Mouse (Mus musculus) inflammation-experienced regulatory T-cells, adult 6 months (primary cell): Measurements from ENCODE around the gene Hist1h2bq. TPM values are rescaled to one million over a fixed set of nuclear protein-coding genes. Genes with fewer than 3 reads are reported as not detected.
"Not testable (repeated sequence)": the region's sequence is repeated elsewhere in the genome, so short reads cannot be mapped to it uniquely, and the experiment has no call there.

Experiments used
- ATAC-seq: one replicate; pipeline ENCODE4 v1.8.0; 2017
- polyA plus RNA-seq, 3 experiments: library from polyadenylated mRNA; unstranded; fragments of 100-300 nt; shearing (Covaris generic); gene quantifications; one replicate each; pipeline ENCODE4 v1.2.1; 2017

Gene Hist1h2bq
- polyA plus RNA-seq: 10 to 100 TPM in 1 of 3 experiments, 1 to 10 TPM in 1, not detected in 1; 6.1 to 12.5 TPM

DNA sequence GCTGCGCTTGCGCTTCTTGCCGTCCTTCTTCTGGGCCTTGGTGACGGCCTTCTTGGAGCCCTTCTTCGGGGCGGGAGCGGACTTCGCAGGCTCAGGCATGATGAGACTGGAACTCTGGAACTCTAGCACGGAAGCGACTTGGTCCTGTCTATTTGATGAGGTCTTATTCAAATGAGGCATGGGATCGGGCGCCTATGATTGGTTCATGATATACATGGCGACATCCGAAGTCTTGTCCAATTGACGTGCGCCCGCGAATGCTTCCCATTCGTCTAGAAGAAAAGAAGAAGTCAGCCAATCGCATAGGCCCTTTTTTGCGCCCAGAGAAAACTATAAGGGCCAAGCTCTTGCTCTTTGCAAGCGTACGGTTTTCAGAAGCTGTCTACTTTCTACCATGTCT lies at the start of gene Hist1h2bq, which contains the start of gene Hist1h2ao:
Gene Hist1h2bq, minus strand, starts transcription at position 125 of the 400 bp plus-strand sequence.
Gene Hist1h2ao, plus strand, starts transcription at position 393 of the 400 bp plus-strand sequence.
- peak; percentile 91 for ATAC-seq

DNA sequence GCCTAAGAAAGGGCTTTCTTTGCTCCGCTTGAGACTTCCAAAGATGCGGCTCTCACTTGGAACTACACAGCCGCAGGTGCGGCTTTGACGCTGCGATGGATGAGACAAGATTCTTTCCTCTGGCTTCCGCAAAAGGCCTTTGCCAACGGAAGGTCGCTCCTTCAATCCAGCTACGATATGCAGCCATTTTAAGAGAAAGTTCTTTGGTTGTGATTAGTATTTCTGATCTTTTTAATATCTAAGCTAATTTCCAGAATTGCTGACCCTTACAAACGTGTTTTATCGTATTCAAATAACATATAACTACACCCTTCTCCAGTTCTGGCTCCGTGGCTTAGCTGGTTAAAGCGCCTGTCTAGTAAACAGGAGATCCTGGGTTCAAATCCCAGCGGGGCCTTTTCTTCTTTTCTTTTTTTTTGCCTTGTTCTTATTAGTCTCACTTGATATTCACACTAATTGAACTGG lies 45.7 kb upstream of the Hist1h2bq start:
- no peak for ATAC-seq

- ATAC-seq: no peak
Observed at GRCm38 (mm10) chr13:21855146-21855545, 45.1 kb upstream of the Hist1h2bq start.

DNA sequence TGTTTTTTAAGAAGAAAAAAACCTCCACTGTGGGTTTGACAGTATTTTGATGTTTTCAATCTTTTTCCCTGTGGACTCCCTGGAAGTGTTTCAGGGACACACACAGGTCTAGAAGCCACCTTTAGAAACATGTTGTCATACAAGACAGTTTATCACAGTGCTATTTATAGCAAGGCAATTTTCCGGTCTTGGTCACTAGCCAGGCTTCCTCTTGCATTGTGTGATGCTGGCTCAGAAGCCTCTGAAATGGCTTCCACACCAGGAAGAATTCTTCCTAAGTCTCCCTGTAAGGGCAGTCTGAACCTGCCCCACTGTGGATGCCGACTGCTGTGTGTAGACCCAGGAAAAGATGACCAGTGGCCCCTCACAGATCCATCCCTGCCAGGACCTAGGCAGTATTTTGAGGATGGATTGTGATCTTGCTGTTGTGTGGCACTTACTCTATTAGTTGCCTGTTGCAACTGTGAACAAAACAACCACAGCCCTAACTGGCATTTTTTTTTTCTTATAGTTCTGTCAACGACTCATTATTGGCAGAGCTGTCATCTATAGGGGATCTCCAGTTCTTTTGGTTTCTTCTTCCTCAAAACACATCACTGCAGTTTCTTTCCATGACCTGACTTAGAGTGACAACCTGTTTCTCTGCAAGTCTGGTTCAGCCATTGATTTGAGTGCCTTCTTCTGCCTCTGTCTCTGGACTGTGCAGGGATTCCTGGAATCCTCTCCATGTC lies 42.4 kb upstream of the Hist1h2bq start:
- no peak for ATAC-seq

GRCm38 (mm10) chr13:21850696-21851095 lies 40.7 kb upstream of the Hist1h2bq start:
- not testable (repeated sequence) for ATAC-seq

DNA sequence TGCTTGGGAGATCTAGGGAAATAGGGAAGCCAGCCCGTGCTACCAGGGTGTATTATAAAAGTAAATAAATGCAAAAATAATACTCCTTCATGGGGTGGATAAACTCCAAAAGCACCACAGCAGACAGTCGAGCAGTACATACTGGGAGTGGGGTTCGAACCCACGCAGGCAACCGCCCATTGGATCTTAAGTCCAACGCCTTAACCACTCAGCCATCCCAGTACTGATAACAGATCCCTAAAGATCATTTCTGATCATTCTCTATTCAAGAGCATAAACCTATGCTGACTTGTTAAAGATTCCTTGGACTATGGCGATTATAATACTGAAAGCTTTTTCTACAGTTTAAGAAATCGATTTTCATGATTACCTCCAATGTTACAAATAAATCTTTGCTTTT lies 37.9 kb upstream of the Hist1h2bq start:
- ATAC-seq: no peak

GRCm38 (mm10) chr13:21846356-21846755 lies 36.4 kb upstream of the Hist1h2bq start:
- peak; percentile 48 for ATAC-seq

GRCm38 (mm10) chr13:21840508-21840907 lies 30.5 kb upstream of the Hist1h2bq start:
- ATAC-seq: peak; percentile 81

GRCm38 (mm10) chr13:21833461-21833860 lies 23.5 kb upstream of the Hist1h2bq start, which contains the start of the genes Hist1h2ap and Hist1h2br:
Gene Hist1h2ap, minus strand, starts transcription at chr13:21833507.
Gene Hist1h2br, plus strand, starts transcription at chr13:21833743.
- peak; percentile 87 for ATAC-seq

GRCm38 (mm10) chr13:21831418-21832394 lies 21.7 kb upstream of the Hist1h2bq start, which contains the start of gene Hist1h4n:
Gene Hist1h4n, minus strand, starts transcription at chr13:21832196.
- peak; percentile 56 for ATAC-seq

GRCm38 (mm10) chr13:21830344-21830743 lies 20.3 kb upstream of the Hist1h2bq start:
- ATAC-seq: no peak

DNA sequence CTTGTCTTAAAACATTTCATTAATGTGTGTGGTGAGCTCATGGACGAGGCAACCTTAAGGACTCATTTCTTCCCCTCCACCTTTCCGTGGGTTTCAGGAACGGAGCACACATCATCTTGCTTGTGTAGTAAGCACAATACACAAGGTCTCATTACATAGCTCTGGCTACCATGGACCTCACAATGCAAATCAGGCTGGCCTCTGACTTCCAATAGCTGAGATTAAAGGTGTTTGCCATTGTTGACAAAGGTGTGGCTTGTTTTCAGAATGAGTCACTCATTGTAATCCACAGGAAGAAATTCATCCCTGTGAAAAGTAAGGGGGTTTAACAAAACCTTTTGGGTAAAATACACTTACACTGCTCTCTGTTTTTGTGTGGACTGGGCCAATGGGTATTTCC lies 18.5 kb upstream of the Hist1h2bq start:
- no peak for ATAC-seq

DNA sequence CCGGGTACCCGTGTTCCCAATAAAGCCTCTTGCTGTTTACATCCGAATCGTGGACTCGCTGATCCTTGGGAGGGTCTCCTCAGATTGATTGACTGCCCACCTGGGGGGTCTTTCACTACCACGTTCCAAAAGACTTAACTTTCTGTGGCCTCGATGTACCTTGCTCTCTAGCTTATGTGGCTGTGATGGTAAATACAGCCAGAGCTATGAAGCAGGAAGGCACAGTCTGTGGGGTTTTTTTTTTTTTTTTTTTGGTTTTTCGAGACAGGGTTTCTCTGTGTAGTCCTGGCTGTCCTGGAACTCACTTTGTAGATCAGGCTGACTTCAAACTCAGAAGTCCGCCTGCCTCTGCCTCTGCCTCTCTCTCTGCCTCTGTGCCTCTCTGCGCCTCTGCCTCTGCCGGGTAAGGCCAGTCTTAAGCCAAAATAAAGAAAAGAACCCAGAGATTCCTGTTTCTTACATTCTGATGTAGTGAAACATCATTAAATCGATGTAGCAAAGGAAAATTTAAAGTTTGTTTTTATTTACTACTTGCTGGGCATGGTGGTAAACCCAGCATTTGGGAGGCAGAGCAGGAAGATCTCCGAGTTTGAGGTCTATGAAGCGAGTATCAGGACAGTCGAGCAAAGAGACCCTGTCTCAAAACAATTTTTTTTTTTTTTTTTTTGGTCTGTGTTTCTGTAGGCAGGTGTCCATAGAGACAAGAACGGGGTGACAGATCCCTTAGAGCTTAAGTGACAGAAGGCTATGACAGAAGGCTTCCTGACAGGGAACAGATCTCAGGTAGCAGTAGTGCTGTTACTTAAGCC lies 10.3 kb upstream of the Hist1h2bq start:
- not testable (repeated sequence) for ATAC-seq

GRCm38 (mm10) chr13:21812092-21812491 lies 2.1 kb upstream of the Hist1h2bq start:
- not testable (repeated sequence) for ATAC-seq

- peak; percentile 36 for ATAC-seq
Observed at GRCm38 (mm10) chr13:21811539-21811938, 1.5 kb upstream of the Hist1h2bq start, which contains the start of gene Hist1h4m. Gene Hist1h4m, plus strand, starts transcription at chr13:21811746.

DNA sequence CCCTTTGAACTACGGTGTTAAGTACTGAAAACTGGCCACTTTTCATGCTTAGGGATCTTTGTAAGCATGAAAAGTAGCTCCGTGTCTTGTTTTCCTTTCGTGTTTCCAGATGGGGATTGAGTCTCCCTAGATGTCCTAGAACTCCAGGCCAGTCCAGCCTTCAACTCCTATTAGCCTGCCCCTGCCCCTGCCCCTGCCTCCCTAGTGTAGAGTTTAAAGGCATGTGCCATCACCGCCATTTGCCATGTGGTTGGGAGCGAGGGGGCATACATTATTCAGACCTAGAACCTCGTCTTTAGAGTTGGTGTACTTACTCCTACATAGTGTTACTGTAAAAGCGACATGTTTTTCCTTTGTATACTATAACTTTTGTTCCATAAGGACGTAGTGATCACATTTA lies 1.1 kb upstream of the Hist1h2bq start:
- not testable (repeated sequence) for ATAC-seq

DNA sequence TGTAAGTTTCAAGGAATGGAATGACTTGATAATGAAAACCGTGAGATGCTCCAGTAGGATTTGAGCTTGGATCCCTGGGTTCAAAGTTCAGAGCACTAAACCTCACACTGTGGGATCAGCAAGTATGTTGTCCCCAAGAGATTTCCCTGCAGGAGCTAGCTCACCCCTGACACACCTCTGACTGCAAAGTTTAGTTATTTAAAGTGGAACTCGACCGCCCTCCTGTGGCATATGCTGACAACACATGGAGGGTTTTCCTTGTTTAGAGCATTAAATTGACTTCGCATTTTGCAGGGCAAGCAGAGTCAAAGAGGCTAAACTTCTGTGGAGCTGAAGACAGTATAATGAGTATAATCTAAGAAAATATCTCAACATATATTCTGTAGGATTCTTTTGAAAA lies 6.9 kb downstream of the Hist1h2bq start:
- peak; percentile 94 for ATAC-seq

GRCm38 (mm10) chr13:21797163-21797562 lies 12.8 kb downstream of the Hist1h2bq start:
- ATAC-seq: peak; percentile 52

- no peak for ATAC-seq
Observed at GRCm38 (mm10) chr13:21795584-21795983, 14.4 kb downstream of the Hist1h2bq start.

DNA sequence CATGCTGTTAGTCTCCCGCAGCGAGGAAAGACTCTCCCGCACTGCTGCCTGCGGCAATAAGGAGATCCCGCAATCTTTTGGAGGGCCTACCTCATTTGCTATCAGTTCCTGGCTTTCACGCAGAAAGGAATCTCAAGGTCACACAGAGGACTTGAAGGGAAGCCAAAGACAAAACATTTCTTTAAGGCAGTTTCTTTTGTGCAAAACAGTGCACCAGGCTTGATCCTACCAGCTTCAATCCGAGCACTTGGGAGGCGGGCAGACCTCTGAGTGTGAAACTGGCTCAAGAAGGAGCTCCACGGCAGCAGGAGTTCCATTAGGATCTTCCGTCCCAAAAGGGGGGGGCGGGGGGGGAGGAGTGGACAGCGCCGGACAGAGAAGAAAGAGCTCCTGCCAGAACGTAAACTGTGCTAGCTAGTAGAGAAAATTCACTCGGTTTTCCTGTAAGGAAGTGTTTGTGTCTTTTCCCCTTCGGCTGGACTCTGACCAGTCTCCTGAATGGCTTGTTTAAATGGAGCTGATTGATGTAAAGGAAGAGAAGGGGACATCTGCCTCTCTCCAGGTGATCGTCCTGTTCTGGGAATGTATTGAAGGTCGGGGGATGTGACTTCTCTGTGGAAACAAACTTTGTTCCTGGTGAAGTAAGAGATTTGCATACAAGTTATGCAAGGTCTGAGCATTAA lies 19.3 kb downstream of the Hist1h2bq start:
- ATAC-seq: no peak

GRCm38 (mm10) chr13:21789925-21790324 lies 20.1 kb downstream of the Hist1h2bq start:
- ATAC-seq: no peak
